Mouse (Mus musculus) liver, embryonic 16.5 days (tissue): ENCODE data around the gene Sigmar1. TPM values are rescaled to one million over a fixed set of nuclear protein-coding genes. Genes with fewer than 3 reads are reported as not detected.
"Not testable (repeated sequence)": the region's sequence is repeated elsewhere in the genome, so short reads cannot be mapped to it uniquely, and the experiment has no call there.

Source experiments
- ATAC-seq: fragments of 200-750 bp; cut with Nextera tagmentation; 2 replicates; pipeline ENCODE4 v1.8.0; 2017; ENCODE audit warnings: low read depth, mild to moderate bottlenecking, moderate number of reproducible peaks, moderate library complexity
- H3K27ac ChIP-seq: fragments of 300-500 bp; sonication (generic); 2 replicates; pipeline ENCODE4 v1.5.1; 2014; ENCODE audit warnings: mild to moderate bottlenecking, low read length
- H3K27me3 ChIP-seq: fragments of 300-500 bp; sonication (generic); 2 replicates; pipeline ENCODE4 v1.6.1; 2014; ENCODE audit warnings: low read depth, low read length, mixed read lengths; ENCODE audit not compliant: control insufficient read depth, insufficient read depth
- H3K36me3 ChIP-seq: fragments of 300-500 bp; sonication (generic); 2 replicates; pipeline ENCODE4 v1.6.1; 2014; ENCODE audit warnings: mild to moderate bottlenecking; ENCODE audit not compliant: control insufficient read depth, insufficient read depth
- H3K4me1 ChIP-seq: fragments of 300-500 bp; sonication (generic); 2 replicates; pipeline ENCODE4 v1.6.1; 2014; ENCODE audit warnings: low read depth, low read length, mixed read lengths; ENCODE audit not compliant: control insufficient read depth
- H3K4me2 ChIP-seq: fragments of 300-500 bp; sonication (generic); 2 replicates; pipeline ENCODE4 v1.6.1; 2014; ENCODE audit warnings: low read depth, low read length, mixed read lengths
- H3K4me3 ChIP-seq: fragments of 300-500 bp; sonication (generic); 2 replicates; pipeline ENCODE4 v1.5.1; 2014; ENCODE audit warnings: low read depth, mild to moderate bottlenecking, low read length
- H3K9ac ChIP-seq: fragments of 300-500 bp; sonication (generic); 2 replicates; pipeline ENCODE4 v1.6.1; 2014; ENCODE audit warnings: low read depth, low read length
- H3K9me3 ChIP-seq: fragments of 300-500 bp; sonication (generic); replicated peaks from 2 replicates; pipeline ENCODE4 v1.6.1; 2016; ENCODE audit warnings: low read length; ENCODE audit not compliant: control insufficient read depth
- WGBS: fragments of 180-500 bp; shearing (Covaris S2); extraction: QIAGEN DNeasy Blood & Tissue Kit; methylation state at CpG from one replicate; pipeline ENCODE4 v1.1.7; 2014; ENCODE audit not compliant: insufficient replicate concordance; 5-methylcytosine and 5-hydroxymethylcytosine counted together
- polyA plus RNA-seq: library from polyadenylated mRNA; unstranded; fragments of >200 nt; fragmentation: Nextera tagmentation; extraction: Ambion mirVana; gene quantifications from 2 replicates; pipeline ENCODE4 v1.2.1, GENCODE M21; 2015

Sigmar1 gene
- polyA plus RNA-seq, 1 experiment from 2014 or later = 57.0 TPM

- Histone ChIP-seq H3K4me2 (no peak overlapping the region), H3K36me3 (no peaks in the 10 kb centered on the region), H3K27ac (no peak overlapping the region), H3K9ac (no peak overlapping the region), H3K4me3 (no peak overlapping the region), H3K4me1 (peaks cover 9% of the 10 kb centered on the region), H3K9me3 (no peaks in the 10 kb centered on the region), H3K27me3 (peaks cover 13% of the 10 kb centered on the region)
- ATAC-seq = no peak
- 37% methylated on average over 8 of the region's 8 CpGs for WGBS
Measured at GRCm38 (mm10) chr4:41708192-41708745, 47.7 kb downstream of the Sigmar1 start.

- H3K4me2 ChIP-seq = no peak overlapping the region
- peaks cover 2% of the 10 kb centered on the region for H3K4me1 ChIP-seq
- 4% methylated on average over 13 of the region's 13 CpGs for WGBS
- H3K9me3 ChIP-seq = no peaks in the 10 kb centered on the region
- no peak overlapping the region for H3K27ac ChIP-seq
- ATAC-seq = no peak
- no peak overlapping the region for H3K9ac ChIP-seq
- no peaks in the 10 kb centered on the region for H3K36me3 ChIP-seq
- peaks cover 14% of the 10 kb centered on the region for H3K27me3 ChIP-seq
- no peak overlapping the region for H3K4me3 ChIP-seq
Measured at GRCm38 (mm10) chr4:41707011-41707535, 48.9 kb downstream of the Sigmar1 start.

GRCm38 (mm10) chr4:41705922-41706754 is 49.8 kb downstream of the Sigmar1 start:
- H3K27ac ChIP-seq = no peak overlapping the region
- H3K9ac ChIP-seq = no peak overlapping the region
- no peak overlapping the region for H3K4me2 ChIP-seq
- H3K36me3 ChIP-seq = no peaks in the 10 kb centered on the region
- ATAC-seq = no peak
- peaks cover 14% of the 10 kb centered on the region for H3K27me3 ChIP-seq
- WGBS = 58% methylated on average over 19 of the region's 19 CpGs
- no peak overlapping the region for H3K4me3 ChIP-seq
- no peaks in the 10 kb centered on the region for H3K9me3 ChIP-seq
- H3K4me1 ChIP-seq = no peaks in the 10 kb centered on the region

- Histone ChIP-seq H3K9ac (no peak overlapping the region), H3K4me1 (no peaks in the 10 kb centered on the region), H3K27ac (no peak overlapping the region), H3K4me3 (no peak overlapping the region), H3K36me3 (no peaks in the 10 kb centered on the region), H3K9me3 (no peaks in the 10 kb centered on the region), H3K4me2 (no peak overlapping the region), H3K27me3 (peaks cover 14% of the 10 kb centered on the region)
- ATAC-seq = no peak
- 11% methylated on average over 5 of the region's 5 CpGs for WGBS
Measured at GRCm38 (mm10) chr4:41704651-41705050, 51.3 kb downstream of the Sigmar1 start.

GRCm38 (mm10) chr4:41702226-41702625 is 53.7 kb downstream of the Sigmar1 start:
- H3K36me3 ChIP-seq, ATAC-seq, H3K9me3 ChIP-seq, H3K4me3 ChIP-seq, H3K4me2 ChIP-seq, H3K27ac ChIP-seq, H3K4me1 ChIP-seq, H3K9ac ChIP-seq: not testable (repeated sequence)
- H3K27me3 ChIP-seq = peaks cover 10% of the 10 kb centered on the region
- WGBS = 54% methylated on average over 2 of the region's 2 CpGs

GRCm38 (mm10) chr4:41700224-41700623 is 55.7 kb downstream of the Sigmar1 start:
- H3K4me2 ChIP-seq, H3K36me3 ChIP-seq, H3K27me3 ChIP-seq, H3K9me3 ChIP-seq, H3K27ac ChIP-seq, H3K4me3 ChIP-seq, ATAC-seq, H3K9ac ChIP-seq, H3K4me1 ChIP-seq: not testable (repeated sequence)
- WGBS = 46% methylated on average over 2 of the region's 8 CpGs

GRCm38 (mm10) chr4:41699783-41700182 is 56.2 kb downstream of the Sigmar1 start, which contains the start of gene Il11ra1:
Gene Il11ra1, plus strand, starts transcription at chr4:41699989.
- not testable (repeated sequence) for H3K9me3 ChIP-seq, H3K27me3 ChIP-seq, H3K9ac ChIP-seq, H3K4me3 ChIP-seq, ATAC-seq, H3K4me2 ChIP-seq, H3K27ac ChIP-seq, H3K4me1 ChIP-seq, H3K36me3 ChIP-seq
- 57% methylated on average over 9 of the region's 10 CpGs for WGBS

GRCm38 (mm10) chr4:41698421-41699016 is 57.4 kb downstream of the Sigmar1 start:
- H3K27ac ChIP-seq, H3K4me3 ChIP-seq, H3K4me1 ChIP-seq, ATAC-seq, H3K9ac ChIP-seq, H3K4me2 ChIP-seq, H3K36me3 ChIP-seq, H3K9me3 ChIP-seq, H3K27me3 ChIP-seq: not testable (repeated sequence)
- 14% methylated on average over 21 of the region's 32 CpGs for WGBS
